Mouse (Mus musculus) heart, adult 11 months (tissue): ENCODE data around the gene Odaph.
"Not testable (repeated sequence)": the region's sequence is repeated elsewhere in the genome, so short reads cannot be mapped to it uniquely, and the experiment has no call there.

Source experiments
- DNase-seq: peaks from one replicate; pipeline ENCODE4 v3.0.0; 2022

Gene Odaph

GRCm38 (mm10) chr5:91987236-91987635, at the start of gene Odaph:
Gene Odaph (plus strand): TSS chr5:91987475.
- DNase-seq = peak; percentile 61

- DNase-seq = not testable (repeated sequence)
Observed at GRCm38 (mm10) chr5:91945609-91946008, 41.7 kb upstream of the Odaph start.

- no peak for DNase-seq
Observed at GRCm38 (mm10) chr5:91947008-91947407, 40.3 kb upstream of the Odaph start.

GRCm38 (mm10) chr5:91949441-91949840, 37.8 kb upstream of the Odaph start:
- DNase-seq = peak; percentile 59

GRCm38 (mm10) chr5:91951404-91951803, 35.9 kb upstream of the Odaph start:
- DNase-seq = no peak

- DNase-seq = peak; percentile 51
Observed at GRCm38 (mm10) chr5:91956991-91957760, 30.1 kb upstream of the Odaph start.

GRCm38 (mm10) chr5:91959096-91959495, 28.2 kb upstream of the Odaph start:
- no peak for DNase-seq

GRCm38 (mm10) chr5:91959986-91960385, 27.3 kb upstream of the Odaph start:
- no peak for DNase-seq

GRCm38 (mm10) chr5:91960606-91961254, 26.5 kb upstream of the Odaph start:
- no peak for DNase-seq

GRCm38 (mm10) chr5:91961370-91961769, 25.9 kb upstream of the Odaph start:
- peak; percentile 80 for DNase-seq

- no peak for DNase-seq
Observed at GRCm38 (mm10) chr5:91962259-91962638, 25.0 kb upstream of the Odaph start.

GRCm38 (mm10) chr5:91962639-91963440, 24.4 kb upstream of the Odaph start, which contains the start of gene Rchy1:
Gene Rchy1 (minus strand): TSS chr5:91963068.
- peak; percentile 100 for DNase-seq

- peak; percentile 78 for DNase-seq
Observed at GRCm38 (mm10) chr5:91972046-91972445, 15.2 kb upstream of the Odaph start.

- DNase-seq = peak; percentile 58
Observed at GRCm38 (mm10) chr5:91974002-91974401, 13.3 kb upstream of the Odaph start.

- DNase-seq = peak; percentile 37
Observed at GRCm38 (mm10) chr5:91975758-91976157, 11.5 kb upstream of the Odaph start.

- DNase-seq = peak; percentile 60
Observed at GRCm38 (mm10) chr5:91976566-91977396, 10.5 kb upstream of the Odaph start.

GRCm38 (mm10) chr5:91977397-91977770, 9.9 kb upstream of the Odaph start:
- peak; percentile 42 for DNase-seq

- no peak for DNase-seq
Observed at GRCm38 (mm10) chr5:91981176-91981840, 6.0 kb upstream of the Odaph start.

- no peak for DNase-seq
Observed at GRCm38 (mm10) chr5:91983490-91983889, 3.8 kb upstream of the Odaph start.

- DNase-seq = no peak
Observed at GRCm38 (mm10) chr5:91985721-91986120, 1.6 kb upstream of the Odaph start.

- DNase-seq = no peak
Observed at GRCm38 (mm10) chr5:91987799-91988198, 524 bp downstream of the Odaph start.

GRCm38 (mm10) chr5:91989261-91989660, 2.0 kb downstream of the Odaph start:
- DNase-seq = peak; percentile 40
